Mouse (Mus musculus) myocyte (in vitro differentiated cells): Measurements from ENCODE around the gene Cgas.

Experiments
- CEBPB ChIP-seq: IDR thresholded peaks from 2 replicates; pipeline ENCODE4 v1.6.1; 2011; ENCODE audit warnings: mild to moderate bottlenecking, moderate library complexity; ENCODE audit not compliant: poor library complexity, insufficient read depth, severe bottlenecking
- E2F4 ChIP-seq: IDR thresholded peaks from one replicate; pipeline ENCODE4 v1.6.1; 2011; ENCODE audit warnings: mild to moderate bottlenecking, control low read depth, moderate library complexity; ENCODE audit not compliant: insufficient read depth
- MAX ChIP-seq: IDR thresholded peaks from one replicate; pipeline ENCODE4 v1.6.1; 2011; ENCODE audit warnings: low read depth, mild to moderate bottlenecking, control low read depth
- MYOD1 ChIP-seq, 3 experiments: IDR thresholded peaks; one replicate each; pipeline ENCODE4 v1.6.1; 2011; ENCODE audit warnings: control low read depth in 2 of 3, low read depth in 2 of 3, mild to moderate bottlenecking in 2 of 3, moderate library complexity in 1 of 3; ENCODE audit not compliant: insufficient read length in 2 of 3, control insufficient read depth in 1 of 3
- MYOG ChIP-seq, 3 experiments: IDR thresholded peaks; one replicate each; pipeline ENCODE4 v1.6.1; 2011; ENCODE audit warnings: control low read depth in 2 of 3, low read depth in 2 of 3, mild to moderate bottlenecking in 2 of 3; ENCODE audit not compliant: insufficient read length in 2 of 3, control insufficient read depth in 1 of 3, insufficient read depth in 1 of 3
- POLR2A ChIP-seq: IDR thresholded peaks from one replicate; pipeline ENCODE4 v1.6.1; 2011; ENCODE audit warnings: low read depth, mild to moderate bottlenecking, control low read depth, moderate library complexity; ENCODE audit not compliant: insufficient read length
- POLR2AphosphoS2 ChIP-seq: IDR thresholded peaks from one replicate; pipeline ENCODE4 v1.6.1; 2011; ENCODE audit warnings: low read depth, control low read depth; ENCODE audit not compliant: insufficient read length
- REST ChIP-seq: IDR thresholded peaks from one replicate; pipeline ENCODE4 v1.6.1; 2011; ENCODE audit warnings: mild to moderate bottlenecking, control low read depth, moderate library complexity; ENCODE audit not compliant: insufficient read depth, insufficient read length
- TCF3 ChIP-seq: IDR thresholded peaks from one replicate; pipeline ENCODE4 v1.6.1; 2011; ENCODE audit warnings: low read depth, control low read depth; ENCODE audit not compliant: insufficient read length
- USF1 ChIP-seq: IDR thresholded peaks from one replicate; pipeline ENCODE4 v1.6.1; 2011; ENCODE audit warnings: low read depth, mild to moderate bottlenecking, control low read depth, moderate library complexity

DNA sequence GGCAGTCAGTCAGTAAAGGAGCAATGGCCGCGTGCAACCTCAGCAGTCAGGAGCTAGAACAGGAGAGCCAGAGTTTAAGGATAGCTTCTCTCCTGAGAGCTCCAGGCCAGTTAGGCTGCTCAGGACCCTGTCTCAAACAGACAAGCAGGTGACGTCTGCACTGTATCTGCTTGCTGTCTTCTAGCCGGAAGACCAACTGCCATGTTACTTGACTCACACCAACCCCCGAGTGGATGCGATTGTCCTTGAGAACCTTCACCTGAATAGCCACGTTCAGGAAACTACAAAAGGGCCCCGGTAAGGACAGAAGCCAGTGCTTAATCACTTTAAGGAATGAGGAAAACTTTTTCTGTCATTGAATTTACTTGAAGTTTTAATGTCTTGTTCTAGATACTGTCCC, 14.0 kb upstream of the Cgas start:
- TF ChIP-seq REST (no peak), POLR2AphosphoS2 (no peak), E2F4 (no peak), POLR2A (no peak), USF1 (no peak), MYOD1 (IDR thresholded peaks at IDR 0.05; ENCODE audit: control insufficient read depth in 1 of 3, insufficient read length in 2 of 3, low read depth in 2 of 3) (no peak), TCF3 (no peak), CEBPB (no peak), MAX (no peak), MYOG (IDR thresholded peaks at IDR 0.05; ENCODE audit: control insufficient read depth in 1 of 3, insufficient read depth in 1 of 3, insufficient read length in 2 of 3, low read depth in 2 of 3) (no peak)
